Mouse (Mus musculus) forebrain, embryonic 11.5 days (tissue): ENCODE data around the gene Pcdh15. TPM values are rescaled to one million over a fixed set of nuclear protein-coding genes. Genes with fewer than 3 reads are reported as not detected.
A peak's percentile ranks its signal among the peaks of the same experiment; 100 is the strongest.

Source experiments
- ATAC-seq: fragments of 200-750 bp; cut with Nextera tagmentation; replicated peaks from 2 replicates; pipeline ENCODE4 v1.8.0; 2017; ENCODE audit warnings: moderate TSS enrichment; ENCODE audit not compliant: low FRiP score
- DNase-seq: peaks from one replicate; pipeline ENCODE4 v3.0.0-alpha.2; 2017; ENCODE audit warnings: low spot score
- H3K27ac ChIP-seq: fragments of 300-500 bp; sonication (generic); 2 replicates; pipeline ENCODE4 v1.5.1; 2014; ENCODE audit warnings: low read depth, low read length
- H3K27me3 ChIP-seq: fragments of 300-500 bp; sonication (generic); 2 replicates; pipeline ENCODE4 v1.6.1; 2014; ENCODE audit warnings: mild to moderate bottlenecking, low read length, mixed read lengths; ENCODE audit not compliant: control insufficient read depth, insufficient read depth
- H3K36me3 ChIP-seq: fragments of 300-500 bp; sonication (generic); 2 replicates; pipeline ENCODE4 v1.6.1; 2014; ENCODE audit warnings: mild to moderate bottlenecking, low read length, moderate library complexity, mixed read lengths; ENCODE audit not compliant: control insufficient read depth, insufficient read depth
- H3K4me1 ChIP-seq: fragments of 300-500 bp; sonication (generic); replicated peaks from 2 replicates; pipeline ENCODE4 v1.6.1; 2014; ENCODE audit warnings: low read length, mixed read lengths; ENCODE audit not compliant: control insufficient read depth, insufficient read depth
- H3K4me2 ChIP-seq: fragments of 300-500 bp; sonication (generic); 2 replicates; pipeline ENCODE4 v1.6.1; 2014; ENCODE audit warnings: low read depth, mild to moderate bottlenecking, low read length, moderate library complexity, mixed read lengths; ENCODE audit not compliant: severe bottlenecking
- H3K4me3 ChIP-seq: fragments of 300-500 bp; sonication (generic); 2 replicates; pipeline ENCODE4 v1.5.1; 2014; ENCODE audit warnings: low read depth, low read length
- H3K9ac ChIP-seq: fragments of 300-500 bp; sonication (generic); 2 replicates; pipeline ENCODE4 v1.6.1; 2014; ENCODE audit warnings: low read length
- H3K9me3 ChIP-seq: fragments of 300-500 bp; sonication (generic); 2 replicates; pipeline ENCODE4 v1.6.1; 2016; ENCODE audit warnings: low read length, mixed read lengths; ENCODE audit not compliant: control insufficient read depth
- WGBS: fragments of 180-500 bp; shearing (Covaris S2); extraction: QIAGEN DNeasy Blood & Tissue Kit; methylation state at CpG from one replicate; pipeline ENCODE4 v1.1.7; 2014; 5-methylcytosine and 5-hydroxymethylcytosine counted together
- polyA plus RNA-seq: library from polyadenylated mRNA; unstranded; fragments of >200 nt; fragmentation: Nextera tagmentation; extraction: Ambion mirVana; gene quantifications from 2 replicates; pipeline ENCODE4 v1.2.1, GENCODE M21; 2014

Pcdh15 gene
- polyA plus RNA-seq, 1 experiment from 2014 or later = 1.0 TPM

- H3K4me2 ChIP-seq = no peak overlapping the region
- peaks cover 17% of the 10 kb centered on the region for H3K27me3 ChIP-seq
- no peaks in the 10 kb centered on the region for H3K4me1 ChIP-seq
- no peak for ATAC-seq
- WGBS = 74% methylated on average over 13 of the region's 13 CpGs
- no peak overlapping the region for H3K27ac ChIP-seq
- H3K4me3 ChIP-seq = no peak overlapping the region
- H3K36me3 ChIP-seq = no peaks in the 10 kb centered on the region
- no peaks in the 10 kb centered on the region for H3K9me3 ChIP-seq
- DNase-seq = no peak
- H3K9ac ChIP-seq = no peak overlapping the region
These were observed 4.3 kb downstream of the Pcdh15 start for GRCm38 (mm10) chr10:73103383-73103994.

- Histone ChIP-seq H3K4me3 (no peak overlapping the region), H3K9me3 (no peaks in the 10 kb centered on the region), H3K9ac (no peak overlapping the region), H3K4me1 (no peaks in the 10 kb centered on the region), H3K36me3 (no peaks in the 10 kb centered on the region), H3K4me2 (no peak overlapping the region), H3K27ac (no peak overlapping the region), H3K27me3 (peaks cover under 1% of the 10 kb centered on the region)
- ATAC-seq (0 out of 2 replicates have a peak, but pooled peaks have one; percentile 66), DNase-seq (peak; percentile 77)
- 43% methylated on average over 2 of the region's 2 CpGs for WGBS
These were observed 6.8 kb downstream of the Pcdh15 start for GRCm38 (mm10) chr10:73105893-73106292.

GRCm38 (mm10) chr10:73137985-73138384 is 38.8 kb downstream of the Pcdh15 start:
- no peak overlapping the region for H3K27ac ChIP-seq
- no peaks in the 10 kb centered on the region for H3K27me3 ChIP-seq
- WGBS = 75% methylated on average over 3 of the region's 3 CpGs
- no peak overlapping the region for H3K4me2 ChIP-seq
- H3K9me3 ChIP-seq = no peaks in the 10 kb centered on the region
- H3K4me1 ChIP-seq = no peaks in the 10 kb centered on the region
- ATAC-seq (no peak), DNase-seq (no peak)
- H3K9ac ChIP-seq = no peak overlapping the region
- H3K4me3 ChIP-seq = no peak overlapping the region
- no peaks in the 10 kb centered on the region for H3K36me3 ChIP-seq

GRCm38 (mm10) chr10:73147543-73147942 is 48.4 kb downstream of the Pcdh15 start:
- DNase-seq (no peak), ATAC-seq (no peak)
- no peaks in the 10 kb centered on the region for H3K36me3 ChIP-seq
- no peak overlapping the region for H3K27ac ChIP-seq
- H3K9ac ChIP-seq = no peak overlapping the region
- H3K4me2 ChIP-seq = no peak overlapping the region
- H3K27me3 ChIP-seq = no peaks in the 10 kb centered on the region
- no peak overlapping the region for H3K4me3 ChIP-seq
- no peaks in the 10 kb centered on the region for H3K4me1 ChIP-seq
- H3K9me3 ChIP-seq = no peaks in the 10 kb centered on the region

GRCm38 (mm10) chr10:73147978-73148377 is 48.8 kb downstream of the Pcdh15 start:
- H3K9me3 ChIP-seq = no peaks in the 10 kb centered on the region
- ATAC-seq (no peak), DNase-seq (no peak)
- H3K4me1 ChIP-seq = no peaks in the 10 kb centered on the region
- H3K9ac ChIP-seq = no peak overlapping the region
- no peaks in the 10 kb centered on the region for H3K36me3 ChIP-seq
- H3K27ac ChIP-seq = no peak overlapping the region
- no peak overlapping the region for H3K4me2 ChIP-seq
- WGBS = 66% methylated on average over 4 of the region's 4 CpGs
- H3K4me3 ChIP-seq = no peak overlapping the region
- H3K27me3 ChIP-seq = no peaks in the 10 kb centered on the region

- Histone ChIP-seq H3K36me3 (no peaks in the 10 kb centered on the region), H3K4me3 (no peak overlapping the region), H3K27ac (no peak overlapping the region), H3K9me3 (no peaks in the 10 kb centered on the region), H3K27me3 (no peaks in the 10 kb centered on the region), H3K4me1 (no peaks in the 10 kb centered on the region), H3K9ac (no peak overlapping the region), H3K4me2 (no peak overlapping the region)
- DNase-seq = no peak
- 86% methylated on average over 5 of the region's 5 CpGs for WGBS
- ATAC-seq = no peak
These were observed 55.4 kb downstream of the Pcdh15 start for GRCm38 (mm10) chr10:73154544-73154943.

GRCm38 (mm10) chr10:73161757-73162156 is 62.6 kb downstream of the Pcdh15 start:
- Histone ChIP-seq H3K4me1 (no peaks in the 10 kb centered on the region), H3K27me3 (no peaks in the 10 kb centered on the region), H3K9ac (no peak overlapping the region), H3K4me3 (no peak overlapping the region), H3K9me3 (no peaks in the 10 kb centered on the region), H3K36me3 (no peaks in the 10 kb centered on the region), H3K27ac (no peak overlapping the region), H3K4me2 (no peak overlapping the region)
- ATAC-seq (no peak), DNase-seq (no peak)
- WGBS = 90% methylated on average over 1 of the region's 1 CpGs

GRCm38 (mm10) chr10:73216001-73216400 is 116.9 kb downstream of the Pcdh15 start:
- H3K4me3 ChIP-seq = no peak overlapping the region
- no peaks in the 10 kb centered on the region for H3K4me1 ChIP-seq
- H3K36me3 ChIP-seq = no peaks in the 10 kb centered on the region
- H3K27me3 ChIP-seq = no peaks in the 10 kb centered on the region
- H3K27ac ChIP-seq = no peak overlapping the region
- ATAC-seq = no peak
- 77% methylated on average over 2 of the region's 2 CpGs for WGBS
- no peak for DNase-seq
- H3K9ac ChIP-seq = no peak overlapping the region
- H3K4me2 ChIP-seq = no peak overlapping the region
- H3K9me3 ChIP-seq = no peaks in the 10 kb centered on the region

- ATAC-seq (no peak), DNase-seq (no peak)
- no peak overlapping the region for H3K4me3 ChIP-seq
- 89% methylated on average over 5 of the region's 5 CpGs for WGBS
- no peaks in the 10 kb centered on the region for H3K27me3 ChIP-seq
- H3K4me2 ChIP-seq = no peak overlapping the region
- H3K9me3 ChIP-seq = no peaks in the 10 kb centered on the region
- H3K36me3 ChIP-seq = no peaks in the 10 kb centered on the region
- no peak overlapping the region for H3K9ac ChIP-seq
- H3K4me1 ChIP-seq = no peaks in the 10 kb centered on the region
- H3K27ac ChIP-seq = no peak overlapping the region
These were observed 143.2 kb downstream of the Pcdh15 start for GRCm38 (mm10) chr10:73242294-73242693.
